Mouse (Mus musculus) heart, embryonic 11.5 days (tissue): ENCODE results near the gene Zfyve1. TPM values are rescaled to one million over a fixed set of nuclear protein-coding genes. Genes with fewer than 3 reads are reported as not detected.

Source experiments
- ATAC-seq: fragments of 200-750 bp; cut with Nextera tagmentation; replicated peaks from 2 replicates; pipeline ENCODE4 v1.8.0; 2017; ENCODE audit warnings: moderate library complexity; ENCODE audit not compliant: insufficient number of reproducible peaks, low FRiP score, low TSS enrichment
- H3K27ac ChIP-seq: fragments of 300-500 bp; sonication (generic); 2 replicates; pipeline ENCODE4 v1.5.1; 2014; ENCODE audit warnings: mild to moderate bottlenecking, low read depth, low read length
- H3K27me3 ChIP-seq: fragments of 300-500 bp; sonication (generic); 2 replicates; pipeline ENCODE4 v1.6.1; 2014; ENCODE audit warnings: mild to moderate bottlenecking, low read length, mixed read lengths; ENCODE audit not compliant: control insufficient read depth, insufficient read depth
- H3K36me3 ChIP-seq: fragments of 300-500 bp; sonication (generic); 2 replicates; pipeline ENCODE4 v1.6.1; 2014; ENCODE audit warnings: mild to moderate bottlenecking, low read length, moderate library complexity, mixed read lengths; ENCODE audit not compliant: control insufficient read depth, insufficient read depth
- H3K4me1 ChIP-seq: fragments of 300-500 bp; sonication (generic); 2 replicates; pipeline ENCODE4 v1.6.1; 2014; ENCODE audit warnings: low read length; ENCODE audit not compliant: control insufficient read depth, insufficient read depth
- H3K4me2 ChIP-seq: fragments of 300-500 bp; sonication (generic); 2 replicates; pipeline ENCODE4 v1.6.1; 2014; ENCODE audit warnings: mild to moderate bottlenecking, moderate library complexity
- H3K4me3 ChIP-seq: fragments of 300-500 bp; sonication (generic); 2 replicates; pipeline ENCODE4 v1.5.1; 2014; ENCODE audit warnings: low read depth, low read length
- H3K9ac ChIP-seq: fragments of 300-500 bp; sonication (generic); 2 replicates; pipeline ENCODE4 v1.6.1; 2014; ENCODE audit warnings: mild to moderate bottlenecking, low read depth, low read length, moderate library complexity
- H3K9me3 ChIP-seq: fragments of 300-500 bp; sonication (generic); replicated peaks from 2 replicates; pipeline ENCODE4 v1.6.1; 2016; ENCODE audit warnings: low read length; ENCODE audit not compliant: control insufficient read depth
- WGBS: fragments of 180-500 bp; shearing (Covaris S2); extraction: QIAGEN DNeasy Blood & Tissue Kit; methylation state at CpG from one replicate; pipeline ENCODE4 v1.1.7; 2014; ENCODE audit not compliant: insufficient replicate concordance; 5-methylcytosine and 5-hydroxymethylcytosine counted together
- polyA plus RNA-seq: library from polyadenylated mRNA; unstranded; fragments of >200 nt; fragmentation: Nextera tagmentation; extraction: Ambion mirVana; gene quantifications from 2 replicates; pipeline ENCODE4 v1.2.1, GENCODE M21; 2014

Zfyve1 gene
- polyA plus RNA-seq, 1 experiment from 2014 or later, result 12.3 TPM

- H3K4me2 ChIP-seq, result no peak overlapping the region
- H3K4me1 ChIP-seq, result no peaks in the 10 kb centered on the region
- H3K9me3 ChIP-seq, result no peaks in the 10 kb centered on the region
- no peak overlapping the region for H3K4me3 ChIP-seq
- ATAC-seq, result no peak
- peaks cover 23% of the 10 kb centered on the region for H3K36me3 ChIP-seq
- no peak overlapping the region for H3K9ac ChIP-seq
- no peak overlapping the region for H3K27ac ChIP-seq
- H3K27me3 ChIP-seq, result no peaks in the 10 kb centered on the region
These were observed 52.2 kb downstream of the Zfyve1 start for GRCm38 (mm10) chr12:83544791-83545190.

GRCm38 (mm10) chr12:83543997-83544396 is 53.0 kb downstream of the Zfyve1 start:
- Histone ChIP-seq H3K9me3 (no peaks in the 10 kb centered on the region), H3K4me1 (no peaks in the 10 kb centered on the region), H3K4me2 (no peak overlapping the region), H3K27ac (no peak overlapping the region), H3K9ac (no peak overlapping the region), H3K36me3 (peaks cover 21% of the 10 kb centered on the region), H3K27me3 (no peaks in the 10 kb centered on the region), H3K4me3 (no peak overlapping the region)
- no peak for ATAC-seq
- whole genome bisulfite sequencing, result 84% methylated on average over 7 of the region's 7 CpGs

DNA sequence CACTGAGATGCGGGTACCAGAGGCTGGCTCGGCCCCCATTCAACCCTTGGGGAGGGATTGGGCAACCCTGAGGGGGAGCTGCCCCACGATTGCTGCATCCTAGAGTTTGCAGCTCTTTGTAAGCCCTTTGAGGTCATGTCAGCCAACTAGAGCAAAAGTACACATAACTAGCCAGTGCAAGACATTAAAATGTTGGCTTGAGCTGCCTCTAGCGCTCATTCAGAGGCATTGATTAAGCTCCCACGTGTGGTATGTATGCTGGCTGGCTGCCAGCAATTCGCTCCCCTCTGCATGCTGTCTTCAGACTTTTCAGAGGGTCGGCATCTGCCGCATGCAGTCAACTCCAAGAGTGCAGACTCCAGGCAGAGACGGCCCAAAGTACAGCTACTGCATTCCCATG is 61.0 kb downstream of the Zfyve1 start:
- H3K36me3 ChIP-seq, result peaks cover 16% of the 10 kb centered on the region
- WGBS, result 64% methylated on average over 9 of the region's 9 CpGs
- no peak for ATAC-seq

DNA sequence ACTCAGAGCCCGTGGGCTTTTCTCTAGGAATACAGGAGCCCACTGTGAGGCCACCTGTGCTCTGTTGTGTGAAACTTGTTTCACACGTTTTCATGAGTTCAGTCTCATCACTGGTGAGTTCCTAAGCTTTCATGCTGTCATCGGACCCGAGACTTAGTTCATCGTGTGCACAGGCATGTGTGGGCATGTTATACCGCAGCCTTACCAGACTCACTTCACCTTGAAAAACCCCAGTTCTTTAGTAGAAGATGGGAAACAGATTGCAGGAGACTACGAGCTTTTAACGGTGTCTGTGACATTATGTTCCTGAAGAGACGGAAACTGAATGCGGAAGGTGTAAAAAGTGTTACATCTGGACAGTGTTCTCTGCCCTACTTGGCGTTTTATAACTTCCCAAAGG is 61.6 kb downstream of the Zfyve1 start:
- peaks cover 13% of the 10 kb centered on the region for H3K36me3 ChIP-seq
- H3K4me2 ChIP-seq, result no peak overlapping the region
- no peaks in the 10 kb centered on the region for H3K9me3 ChIP-seq
- 85% methylated on average over 11 of the region's 11 CpGs for WGBS
- no peak for ATAC-seq
- no peaks in the 10 kb centered on the region for H3K27me3 ChIP-seq
- no peak overlapping the region for H3K4me3 ChIP-seq
- no peak overlapping the region for H3K27ac ChIP-seq
- H3K9ac ChIP-seq, result no peak overlapping the region
- no peaks in the 10 kb centered on the region for H3K4me1 ChIP-seq

More for the DNA sequence above, 61.0 kb downstream of the Zfyve1 start:
- H3K4me1 ChIP-seq, result no peaks in the 10 kb centered on the region
- H3K9me3 ChIP-seq, result no peaks in the 10 kb centered on the region
- no peaks in the 10 kb centered on the region for H3K27me3 ChIP-seq
- no peak overlapping the region for H3K4me2 ChIP-seq
- H3K4me3 ChIP-seq, result no peak overlapping the region
- no peak overlapping the region for H3K27ac ChIP-seq
- no peak overlapping the region for H3K9ac ChIP-seq

GRCm38 (mm10) chr12:83534190-83534589 is 62.8 kb downstream of the Zfyve1 start:
- H3K4me2 ChIP-seq, result no peak overlapping the region
- H3K9me3 ChIP-seq, result no peaks in the 10 kb centered on the region
- no peak for ATAC-seq
- H3K4me1 ChIP-seq, result no peaks in the 10 kb centered on the region
- WGBS, result 77% methylated on average over 3 of the region's 3 CpGs
- H3K4me3 ChIP-seq, result no peak overlapping the region
- H3K9ac ChIP-seq, result no peak overlapping the region
- H3K27ac ChIP-seq, result no peak overlapping the region
- no peaks in the 10 kb centered on the region for H3K27me3 ChIP-seq
- peaks cover 13% of the 10 kb centered on the region for H3K36me3 ChIP-seq

GRCm38 (mm10) chr12:83532966-83533365 is 64.1 kb downstream of the Zfyve1 start:
- Histone ChIP-seq H3K9ac (no peak overlapping the region), H3K4me1 (peaks cover 4% of the 10 kb centered on the region; the same call in 1 of the 2 replicates), H3K36me3 (peaks cover 10% of the 10 kb centered on the region), H3K4me2 (no peak overlapping the region), H3K27ac (no peak overlapping the region), H3K4me3 (no peak overlapping the region), H3K27me3 (no peaks in the 10 kb centered on the region), H3K9me3 (no peaks in the 10 kb centered on the region)
- 87% methylated on average over 3 of the region's 3 CpGs for WGBS
- ATAC-seq, result no peak

- no peak overlapping the region for H3K9ac ChIP-seq
- peaks cover 7% of the 10 kb centered on the region; the same call in 1 of the 2 replicates for H3K4me1 ChIP-seq
- no peak overlapping the region for H3K4me2 ChIP-seq
- peaks cover 8% of the 10 kb centered on the region; the same call in 1 of the 2 replicates for H3K36me3 ChIP-seq
- 84% methylated on average over 6 of the region's 6 CpGs for WGBS
- H3K9me3 ChIP-seq, result no peaks in the 10 kb centered on the region
- ATAC-seq, result no peak
- no peak overlapping the region for H3K27ac ChIP-seq
- no peaks in the 10 kb centered on the region for H3K27me3 ChIP-seq
- H3K4me3 ChIP-seq, result no peak overlapping the region
These were observed 65.0 kb downstream of the Zfyve1 start for GRCm38 (mm10) chr12:83531992-83532391.

DNA sequence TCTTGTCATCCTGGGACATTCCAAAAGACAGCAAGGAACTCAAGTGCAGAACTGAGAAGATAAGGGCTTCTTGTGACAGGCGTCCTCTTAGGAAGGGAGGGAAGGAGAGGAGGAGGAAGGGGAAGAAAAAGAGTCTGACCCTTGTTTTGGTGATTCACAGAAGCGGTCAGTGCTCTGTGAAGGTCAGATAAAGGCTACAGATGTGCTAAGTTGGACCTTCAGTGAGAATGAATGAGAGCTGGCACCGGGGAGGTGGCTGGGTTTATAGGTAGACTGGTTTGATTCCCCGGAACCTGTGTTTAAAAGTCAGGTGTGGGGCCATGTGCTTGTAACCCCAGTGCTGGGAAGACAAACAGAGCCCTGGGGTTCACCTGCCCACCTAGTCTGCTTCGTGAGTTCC is 68.4 kb downstream of the Zfyve1 start:
- H3K36me3 ChIP-seq, result no peaks in the 10 kb centered on the region
- H3K9ac ChIP-seq, result no peak overlapping the region
- 71% methylated on average over 5 of the region's 5 CpGs for WGBS

GRCm38 (mm10) chr12:83527816-83528215 is 69.2 kb downstream of the Zfyve1 start:
- Histone ChIP-seq H3K4me2 (no peak overlapping the region), H3K4me3 (no peak overlapping the region), H3K4me1 (peaks cover 15% of the 10 kb centered on the region), H3K9ac (no peak overlapping the region), H3K36me3 (no peaks in the 10 kb centered on the region), H3K9me3 (no peaks in the 10 kb centered on the region), H3K27ac (no peak overlapping the region), H3K27me3 (no peaks in the 10 kb centered on the region)
- ATAC-seq, result no peak
- WGBS, result 73% methylated on average over 6 of the region's 6 CpGs

More for the DNA sequence above, 68.4 kb downstream of the Zfyve1 start:
- no peaks in the 10 kb centered on the region for H3K9me3 ChIP-seq
- no peaks in the 10 kb centered on the region for H3K27me3 ChIP-seq
- peaks cover 15% of the 10 kb centered on the region for H3K4me1 ChIP-seq
- no peak overlapping the region for H3K4me3 ChIP-seq
- H3K27ac ChIP-seq, result no peak overlapping the region
- no peak overlapping the region for H3K4me2 ChIP-seq
- no peak for ATAC-seq
